Mouse (Mus musculus) inflammation-experienced regulatory T-cells, adult 16 weeks (primary cell): ENCODE data around the gene Vmn2r56. TPM values are rescaled to one million over a fixed set of nuclear protein-coding genes. Genes with fewer than 3 reads are reported as not detected.

ENCODE experiments used
- polyA plus RNA-seq: library from polyadenylated mRNA; unstranded; fragments of 100-300 nt; shearing (Covaris generic); gene quantifications from one replicate; pipeline ENCODE4 v1.2.1, GENCODE M21; 2017

Gene Vmn2r56
- not detected for polyA plus RNA-seq

DNA sequence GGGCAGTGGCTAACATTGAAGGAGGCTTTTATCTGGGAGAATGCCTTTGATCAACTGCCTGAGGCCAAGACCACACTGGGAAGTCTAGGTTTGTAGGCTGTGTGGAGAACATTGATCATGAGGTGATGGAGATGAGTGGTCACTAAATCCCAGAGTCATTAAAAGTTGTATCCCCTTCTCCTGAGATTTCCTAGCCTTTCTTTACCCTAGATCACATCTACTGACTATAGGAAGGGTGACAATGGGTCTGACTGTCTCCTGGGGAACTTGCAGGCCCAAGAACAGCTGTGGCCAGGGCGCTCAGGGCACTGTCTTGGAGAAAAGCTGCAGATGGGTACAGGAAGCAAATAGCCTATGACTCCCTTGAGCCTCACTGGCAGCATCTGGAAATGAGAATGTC lies at the start of gene Vmn2r56:
Gene Vmn2r56, minus strand, starts transcription at position 101 of the 400 bp plus-strand sequence.

GRCm38 (mm10) chr7:12684903-12685302 lies 49.9 kb downstream of the Vmn2r56 start, which contains the start of gene Vmn2r55:
Gene Vmn2r55, minus strand, starts transcription at chr7:12685003.

GRCm38 (mm10) chr7:12640219-12640618 lies 94.6 kb downstream of the Vmn2r56 start, which contains the start of gene Vmn2r54:
Gene Vmn2r54, minus strand, starts transcription at chr7:12640319.

Other genes starting within 250 kb of the Vmn2r56 start
- not detected for gene 2900092C05Rik, start 222.5 kb downstream of the Vmn2r56 start, polyA plus RNA-seq
- 0.01 TPM for gene Vmn2r53, start 126.2 kb downstream of the Vmn2r56 start, polyA plus RNA-seq
- gene Vmn2r54, start 94.7 kb downstream of the Vmn2r56 start, polyA plus RNA-seq: not detected
- gene Vmn2r55, start 50.0 kb downstream of the Vmn2r56 start, polyA plus RNA-seq: not detected
- 3.3 TPM for gene Zscan18, start 68.6 kb upstream of the Vmn2r56 start, polyA plus RNA-seq
- 18.8 TPM for gene Zfp329, start 83.9 kb upstream of the Vmn2r56 start, polyA plus RNA-seq
- gene Zfp110, start 99.8 kb upstream of the Vmn2r56 start, polyA plus RNA-seq: 104 TPM
- 4.9 TPM for gene Zfp128, start 146.2 kb upstream of the Vmn2r56 start, polyA plus RNA-seq
- 17.8 TPM for gene Zscan22, start 162.8 kb upstream of the Vmn2r56 start, polyA plus RNA-seq
- gene Rps5, start 187.3 kb upstream of the Vmn2r56 start, polyA plus RNA-seq: 894 TPM
- not detected for gene Rnf225, start 192.4 kb upstream of the Vmn2r56 start, polyA plus RNA-seq
- 9.4 TPM for gene Zfp324, start 230.8 kb upstream of the Vmn2r56 start, polyA plus RNA-seq
- gene Zfp446, start 242.8 kb upstream of the Vmn2r56 start, polyA plus RNA-seq: 10.4 TPM